Mouse (Mus musculus): ENCODE data around the gene Olfr881. TPM values are rescaled to one million over a fixed set of nuclear protein-coding genes. Genes with fewer than 3 reads are reported as not detected.

Gene Olfr881
- total RNA-seq (2014; fragmentation: Nextera tagmentation), result not detected in 2 replicates
- not detected in 2 replicates for total RNA-seq (2017)

GRCm38 (mm10) chr9:37991525-37991924, at the start of gene Olfr881:
Gene Olfr881, plus strand, starts transcription at chr9:37991825.
- no peak for ATAC-seq (replicated peaks; ENCODE audit: low FRiP score, low TSS enrichment, poor library complexity, severe bottlenecking)

GRCm38 (mm10) chr9:37998581-37999204, 7.1 kb downstream of the Olfr881 start:
- ATAC-seq (replicated peaks; ENCODE audit: low FRiP score, low TSS enrichment, poor library complexity, severe bottlenecking), result no peak

GRCm38 (mm10) chr9:38000021-38000420, 8.4 kb downstream of the Olfr881 start:
- ATAC-seq (replicated peaks; ENCODE audit: low FRiP score, low TSS enrichment, poor library complexity, severe bottlenecking), result no peak

- ATAC-seq (replicated peaks; ENCODE audit: low FRiP score, low TSS enrichment, poor library complexity, severe bottlenecking), result no peak
Measured at GRCm38 (mm10) chr9:38025508-38025907, 33.9 kb downstream of the Olfr881 start, which contains the start of gene Olfr883. Gene Olfr883, plus strand, starts transcription at chr9:38025808.

Other genes with a start within 250 kb of the Olfr881 start
- not detected in 2 replicates for gene Olfr874, start 246.7 kb upstream of the Olfr881 start, total RNA-seq (2014; fragmentation: Nextera tagmentation)
- gene Olfr874, start 246.7 kb upstream of the Olfr881 start, total RNA-seq (2017), result not detected in 2 replicates
- not detected in 2 replicates for gene Olfr875, start 220.0 kb upstream of the Olfr881 start, total RNA-seq (2014; fragmentation: Nextera tagmentation)
- not detected in 2 replicates for gene Olfr875, start 220.0 kb upstream of the Olfr881 start, total RNA-seq (2017)
- gene Olfr876, start 188.8 kb upstream of the Olfr881 start, total RNA-seq (2014; fragmentation: Nextera tagmentation), result not detected in 2 replicates
- not detected in 2 replicates for gene Olfr876, start 188.8 kb upstream of the Olfr881 start, total RNA-seq (2017)
- gene Olfr877, start 137.6 kb upstream of the Olfr881 start, total RNA-seq (2014; fragmentation: Nextera tagmentation), result not detected in 2 replicates
- gene Olfr877, start 137.6 kb upstream of the Olfr881 start, total RNA-seq (2017), result not detected in 2 replicates
- gene Olfr145, start 95.1 kb upstream of the Olfr881 start, total RNA-seq (2014; fragmentation: Nextera tagmentation), result not detected in 2 replicates
- not detected in 2 replicates for gene Olfr145, start 95.1 kb upstream of the Olfr881 start, total RNA-seq (2017)
- gene Olfr878, start 74.0 kb upstream of the Olfr881 start, total RNA-seq (2014; fragmentation: Nextera tagmentation), result not detected in 2 replicates
- not detected in 2 replicates for gene Olfr878, start 74.0 kb upstream of the Olfr881 start, total RNA-seq (2017)
- gene Olfr883, start 34.0 kb downstream of the Olfr881 start, total RNA-seq (2014; fragmentation: Nextera tagmentation), result not detected in 2 replicates
- not detected in 2 replicates for gene Olfr883, start 34.0 kb downstream of the Olfr881 start, total RNA-seq (2017)
- not detected in 2 replicates for gene Olfr884, start 54.7 kb downstream of the Olfr881 start, total RNA-seq (2014; fragmentation: Nextera tagmentation)
- gene Olfr884, start 54.7 kb downstream of the Olfr881 start, total RNA-seq (2017), result not detected in 2 replicates
- not detected in 2 replicates for gene Olfr885, start 69.5 kb downstream of the Olfr881 start, total RNA-seq (2014; fragmentation: Nextera tagmentation)
- not detected in 2 replicates for gene Olfr885, start 69.5 kb downstream of the Olfr881 start, total RNA-seq (2017)
- not detected in 2 replicates for gene Olfr887, start 92.2 kb downstream of the Olfr881 start, total RNA-seq (2014; fragmentation: Nextera tagmentation)
- not detected in 2 replicates for gene Olfr887, start 92.2 kb downstream of the Olfr881 start, total RNA-seq (2017)
- gene Olfr888, start 116.3 kb downstream of the Olfr881 start, total RNA-seq (2014; fragmentation: Nextera tagmentation), result not detected in 2 replicates
- not detected in 2 replicates for gene Olfr888, start 116.3 kb downstream of the Olfr881 start, total RNA-seq (2017)
- 0.13 and 0.15 TPM in 2 replicates for gene Olfr889, start 123.4 kb downstream of the Olfr881 start, total RNA-seq (2014; fragmentation: Nextera tagmentation)
- not detected in 2 replicates for gene Olfr889, start 123.4 kb downstream of the Olfr881 start, total RNA-seq (2017)
- not detected in 2 replicates for gene Olfr890, start 150.7 kb downstream of the Olfr881 start, total RNA-seq (2014; fragmentation: Nextera tagmentation)
- gene Olfr890, start 150.7 kb downstream of the Olfr881 start, total RNA-seq (2017), result not detected in 2 replicates
- not detected in 2 replicates for gene Olfr891, start 189.0 kb downstream of the Olfr881 start, total RNA-seq (2014; fragmentation: Nextera tagmentation)
- not detected in 2 replicates for gene Olfr891, start 189.0 kb downstream of the Olfr881 start, total RNA-seq (2017)
- not detected in 2 replicates for gene Olfr893, start 216.5 kb downstream of the Olfr881 start, total RNA-seq (2014; fragmentation: Nextera tagmentation)
- gene Olfr893, start 216.5 kb downstream of the Olfr881 start, total RNA-seq (2017), result not detected in 2 replicates
- gene Olfr894, start 226.2 kb downstream of the Olfr881 start, total RNA-seq (2014; fragmentation: Nextera tagmentation), result not detected in 2 replicates
- gene Olfr894, start 226.2 kb downstream of the Olfr881 start, total RNA-seq (2017), result not detected in 2 replicates

Data from megakaryocyte-erythroid progenitor cell, adult 5-6 weeks (primary cell).